Mouse (Mus musculus) midbrain, embryonic 13.5 days (tissue): ENCODE measurements at regions not wholly inside any gene's neighbourhood (a gene's known extent, or its start where the extent isn't known, plus 50 kb on each side); places are given as distances from the start of the nearest gene placed in this dataset.

Source experiments
- ATAC-seq: fragments of 200-750 bp; cut with Nextera tagmentation; 2 replicates; pipeline ENCODE4 v1.8.0; 2017; ENCODE audit warnings: mild to moderate bottlenecking, moderate TSS enrichment, moderate library complexity
- H3K27ac ChIP-seq: fragments of 300-500 bp; sonication (generic); 2 replicates; pipeline ENCODE4 v1.5.1; 2015; ENCODE audit warnings: inconsistent platforms, mild to moderate bottlenecking, moderate library complexity
- H3K27me3 ChIP-seq: fragments of 300-500 bp; sonication (generic); 2 replicates; pipeline ENCODE4 v1.6.1; 2015; ENCODE audit warnings: mild to moderate bottlenecking, inconsistent platforms
- H3K36me3 ChIP-seq: fragments of 300-500 bp; sonication (generic); 2 replicates; pipeline ENCODE4 v1.6.1; 2015; ENCODE audit warnings: mild to moderate bottlenecking, inconsistent platforms
- H3K4me1 ChIP-seq: fragments of 300-500 bp; sonication (generic); replicated peaks from 2 replicates; pipeline ENCODE4 v1.6.1; 2015; ENCODE audit warnings: inconsistent platforms
- H3K4me2 ChIP-seq: fragments of 300-500 bp; sonication (generic); replicated peaks from 2 replicates; pipeline ENCODE4 v1.6.1; 2015; ENCODE audit warnings: moderate library complexity, mild to moderate bottlenecking, inconsistent platforms
- H3K4me3 ChIP-seq: fragments of 300-500 bp; sonication (generic); replicated peaks from 2 replicates; pipeline ENCODE4 v1.5.1; 2015; ENCODE audit warnings: mild to moderate bottlenecking, inconsistent platforms
- H3K9ac ChIP-seq: fragments of 300-500 bp; sonication (generic); replicated peaks from 2 replicates; pipeline ENCODE4 v1.6.1; 2015; ENCODE audit warnings: mild to moderate bottlenecking, inconsistent platforms
- H3K9me3 ChIP-seq: fragments of 300-500 bp; sonication (generic); 2 replicates; pipeline ENCODE4 v1.6.1; 2016; ENCODE audit warnings: mild to moderate bottlenecking, inconsistent platforms
- WGBS: fragments of 180-500 bp; shearing (Covaris S2); methylation state at CpG from one replicate; pipeline ENCODE4 v1.1.7; 2015; 5-methylcytosine and 5-hydroxymethylcytosine counted together

GRCm38 (mm10) chr5:112634701-112635100 lies 57.7 kb upstream of the Sez6l start:
- Histone ChIP-seq H3K4me3 (no peak overlapping the region), H3K4me2 (no peak overlapping the region), H3K27me3 (no peaks in the 10 kb centered on the region), H3K27ac (no peak overlapping the region), H3K9me3 (0 out of 2 replicates have a peak, but pooled peaks cover 3% of the 10 kb centered on the region), H3K36me3 (no peaks in the 10 kb centered on the region), H3K9ac (no peak overlapping the region), H3K4me1 (no peaks in the 10 kb centered on the region)
- no peak for ATAC-seq
- 72% methylated on average over 3 of the region's 3 CpGs for WGBS

GRCm38 (mm10) chr5:112631766-112632165 lies 54.8 kb upstream of the Sez6l start:
- Histone ChIP-seq H3K27me3 (no peaks in the 10 kb centered on the region), H3K36me3 (no peaks in the 10 kb centered on the region), H3K27ac (no peak overlapping the region), H3K9ac (no peak overlapping the region), H3K4me1 (peaks cover 25% of the 10 kb centered on the region), H3K9me3 (no peaks in the 10 kb centered on the region), H3K4me3 (no peak overlapping the region), H3K4me2 (no peak overlapping the region)
- no peak for ATAC-seq
- 31% methylated on average over 7 of the region's 7 CpGs for WGBS

- no peak overlapping the region for H3K4me2 ChIP-seq
- WGBS, result 59% methylated on average over 2 of the region's 2 CpGs
- no peaks in the 10 kb centered on the region for H3K9me3 ChIP-seq
- peaks cover 39% of the 10 kb centered on the region for H3K4me1 ChIP-seq
- H3K9ac ChIP-seq, result no peak overlapping the region
- H3K36me3 ChIP-seq, result no peaks in the 10 kb centered on the region
- no peak for ATAC-seq
- no peak overlapping the region for H3K4me3 ChIP-seq
- H3K27me3 ChIP-seq, result no peaks in the 10 kb centered on the region
- H3K27ac ChIP-seq, result 0 out of 2 replicates have a peak overlapping the region, but pooled peaks have one; percentile 47
These were observed 52.7 kb upstream of the Sez6l start for GRCm38 (mm10) chr5:112629656-112630055.

GRCm38 (mm10) chr5:112628073-112628790 lies 51.2 kb upstream of the Sez6l start:
- ATAC-seq, result peak; percentile 9; the same call in 1 of the 2 replicates
- whole genome bisulfite sequencing, result 24% methylated on average over 18 of the region's 18 CpGs
- H3K27ac ChIP-seq, result peak overlapping the region; percentile 71

DNA sequence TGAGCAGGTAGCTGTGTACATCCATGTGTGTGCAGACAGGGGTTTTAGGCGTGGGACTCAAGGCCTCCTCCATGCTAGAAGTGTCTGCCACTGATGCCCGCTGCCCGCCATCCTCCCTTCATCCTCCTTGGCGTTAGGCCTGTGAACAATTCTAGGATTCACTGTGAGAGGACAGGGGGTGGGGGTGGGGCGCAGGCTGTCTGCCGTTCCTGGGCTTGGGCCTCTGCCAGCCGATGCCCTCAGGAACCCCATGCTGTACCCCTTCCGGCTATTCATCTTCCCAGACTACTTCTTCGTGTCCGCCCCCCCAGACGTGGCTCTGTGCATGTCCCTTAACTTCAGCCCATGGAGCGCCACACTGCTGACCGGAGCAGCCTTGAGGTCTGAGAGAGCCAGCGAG lies 50.3 kb upstream of the Sez6l start:
- H3K36me3 ChIP-seq, result no peaks in the 10 kb centered on the region
- no peak overlapping the region for H3K4me3 ChIP-seq
- peak; percentile 41; the same call in 1 of the 2 replicates for ATAC-seq
- H3K9ac ChIP-seq, result no peak overlapping the region
- peak overlapping the region; percentile 44; the same call in 1 of the 2 replicates for H3K27ac ChIP-seq
- no peaks in the 10 kb centered on the region for H3K27me3 ChIP-seq
- WGBS, result 52% methylated on average over 14 of the region's 14 CpGs
- peaks cover 48% of the 10 kb centered on the region for H3K4me1 ChIP-seq
- no peaks in the 10 kb centered on the region for H3K9me3 ChIP-seq
- no peak overlapping the region for H3K4me2 ChIP-seq

More at GRCm38 (mm10) chr5:112628073-112628790, 51.2 kb upstream of the Sez6l start:
- Histone ChIP-seq H3K4me3 (no peak overlapping the region), H3K9me3 (no peaks in the 10 kb centered on the region), H3K27me3 (no peaks in the 10 kb centered on the region), H3K4me1 (peaks cover 42% of the 10 kb centered on the region), H3K9ac (no peak overlapping the region), H3K4me2 (no peak overlapping the region), H3K36me3 (no peaks in the 10 kb centered on the region)
